Mouse (Mus musculus): ENCODE measurements around the gene H2-DMb2.

Gene H2-DMb2

GRCm38 (mm10) chr17:34143033-34143432 is at the start of gene H2-DMb2:
Gene H2-DMb2, plus strand, starts transcription at chr17:34143307.
- no peak for DNase-seq

DNA sequence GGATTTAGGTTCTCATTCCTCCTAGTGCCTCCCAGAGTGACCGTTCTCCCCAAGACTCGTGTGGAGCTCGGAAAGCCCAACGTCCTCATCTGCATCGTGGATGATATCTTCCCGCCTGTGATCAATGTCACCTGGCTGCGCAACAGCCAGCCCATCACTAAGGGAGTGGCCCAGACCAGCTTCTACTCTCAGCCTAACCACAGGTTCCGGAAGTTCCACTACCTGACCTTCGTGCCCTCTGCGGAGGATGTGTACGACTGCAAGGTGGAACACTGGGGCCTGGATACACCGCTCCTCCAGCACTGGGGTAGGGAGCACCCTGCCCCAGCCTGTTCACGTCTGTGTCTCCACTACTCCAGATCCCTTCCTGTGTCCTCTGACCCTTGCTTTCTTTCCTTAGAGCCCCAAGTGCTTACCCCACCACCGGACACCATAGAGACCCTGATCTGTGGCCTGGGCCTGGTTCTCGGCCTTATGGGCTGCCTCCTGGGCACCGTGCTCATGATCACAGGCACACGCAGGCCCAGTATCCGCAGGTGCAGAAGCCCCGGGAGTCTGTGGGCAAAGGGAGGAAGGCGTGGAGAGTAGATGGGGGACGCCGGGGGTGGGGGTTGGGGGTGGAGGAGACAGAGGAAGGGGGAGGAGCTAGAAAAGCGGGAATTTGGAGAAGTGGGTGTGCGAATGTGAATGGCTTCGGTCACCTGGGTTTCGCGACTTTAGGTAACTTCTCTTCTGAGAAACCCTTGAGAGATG is 48.6 kb upstream of the H2-DMb2 start:
- DNase-seq: no peak

DNA sequence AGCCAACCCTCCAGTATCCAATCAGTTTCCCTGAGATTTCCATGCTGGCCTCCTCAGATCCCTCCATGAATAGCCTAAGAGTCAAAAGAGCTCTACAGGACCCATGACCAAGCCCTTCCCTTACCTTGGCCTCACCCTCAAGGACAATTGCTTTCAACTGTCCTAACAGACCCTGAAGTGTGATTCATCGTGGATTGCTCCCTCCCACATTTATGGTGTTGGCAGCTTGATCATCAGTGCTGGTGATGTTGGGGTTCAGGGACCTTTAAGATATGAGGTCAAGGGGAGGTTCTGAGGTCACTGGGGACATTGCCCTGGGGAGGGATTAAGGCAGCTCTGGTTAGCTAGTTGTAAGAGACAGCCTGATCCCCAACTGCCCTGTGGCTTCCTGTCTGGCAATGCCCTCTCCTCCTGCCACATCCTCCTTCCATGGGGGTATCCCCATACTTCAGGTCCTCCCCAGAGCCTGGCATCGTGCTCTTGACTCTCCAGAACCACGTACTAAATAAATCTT is 46.6 kb upstream of the H2-DMb2 start:
- no peak for DNase-seq

DNA sequence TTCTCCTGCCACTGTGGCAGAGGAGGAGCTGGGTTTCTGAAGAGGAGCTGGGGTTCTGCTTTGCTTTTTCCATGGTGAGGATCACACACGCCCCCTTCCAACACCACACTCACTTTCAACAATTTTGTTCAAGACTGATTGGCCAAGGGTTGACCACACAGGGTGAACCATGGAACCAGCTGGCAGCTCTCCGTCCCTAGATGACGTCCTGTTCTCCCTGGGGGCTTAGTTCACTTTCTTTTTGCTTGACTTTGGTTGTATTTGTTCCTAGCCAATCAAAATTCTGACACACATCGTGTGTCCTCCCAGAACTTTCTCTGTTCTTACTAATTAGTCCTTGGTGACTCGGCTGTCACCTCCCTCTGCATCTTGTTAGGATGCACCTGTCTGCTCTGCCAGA is 45.8 kb upstream of the H2-DMb2 start:
- no peak for DNase-seq

DNA sequence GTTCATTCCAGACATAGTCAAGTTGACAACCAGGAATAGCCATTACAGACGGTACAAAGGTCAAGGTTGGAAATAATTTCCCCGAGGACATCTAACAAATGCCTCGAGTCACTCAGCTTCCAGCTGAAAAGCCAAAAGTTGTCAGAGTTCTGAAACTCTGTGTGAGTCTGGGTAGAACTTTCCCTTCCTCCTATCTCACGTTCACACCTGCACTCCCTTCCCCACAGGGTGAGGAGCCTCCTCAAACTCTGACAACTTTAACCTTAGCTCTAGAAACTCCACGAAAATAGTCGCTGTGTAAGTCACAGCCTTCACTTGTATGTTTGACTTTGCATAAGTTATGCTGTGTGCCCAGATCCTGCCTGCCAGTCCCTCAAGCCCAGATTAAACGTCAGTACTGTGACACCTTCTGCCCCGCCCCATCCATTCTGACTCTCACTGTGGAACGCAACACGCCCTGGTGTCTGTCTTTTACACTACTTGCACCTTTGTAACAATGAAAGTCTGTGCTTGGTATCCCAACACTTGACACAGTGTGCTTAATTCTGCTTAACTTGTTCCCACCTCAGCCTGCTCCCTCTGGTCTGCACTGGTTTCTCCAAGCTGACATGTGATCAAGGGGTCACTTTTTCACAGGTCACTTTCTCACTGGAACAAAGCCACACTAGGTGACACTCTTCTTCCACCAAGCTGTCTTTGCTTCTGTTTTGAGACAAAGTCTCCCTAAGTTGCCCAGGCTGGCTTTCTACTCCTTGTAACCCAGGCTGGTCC is 44.2 kb upstream of the H2-DMb2 start:
- DNase-seq: no peak

DNA sequence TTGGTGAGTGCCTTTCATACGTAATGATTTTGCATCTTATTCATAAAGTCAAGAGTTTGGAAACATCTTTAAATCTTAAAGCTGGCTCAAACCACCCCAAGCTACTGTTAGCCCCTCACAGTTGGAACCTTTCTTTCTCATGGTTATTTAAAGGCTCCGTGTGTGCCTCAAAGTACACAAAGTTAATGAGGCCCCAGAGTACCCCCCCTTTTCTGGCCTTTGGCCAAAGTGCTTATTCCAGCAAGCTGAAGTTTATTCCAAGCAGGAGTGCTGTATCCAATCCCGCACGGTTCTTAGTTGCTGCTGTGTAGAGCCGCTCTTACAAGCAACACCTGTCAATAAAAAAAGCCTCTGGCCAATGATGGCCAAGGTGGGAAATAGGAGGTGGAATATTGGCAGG is 43.6 kb upstream of the H2-DMb2 start:
- DNase-seq: no peak

- no peak for DNase-seq
These were observed 41.9 kb upstream of the H2-DMb2 start for GRCm38 (mm10) chr17:34101185-34101584.

- DNase-seq: peak; percentile 79
These were observed 41.5 kb upstream of the H2-DMb2 start for GRCm38 (mm10) chr17:34101604-34102032.

- DNase-seq: no peak
These were observed 40.3 kb upstream of the H2-DMb2 start for GRCm38 (mm10) chr17:34102831-34103230.

- no peak for DNase-seq
These were observed 38.3 kb upstream of the H2-DMb2 start for GRCm38 (mm10) chr17:34104804-34105203.

- DNase-seq: no peak
These were observed 36.6 kb upstream of the H2-DMb2 start for GRCm38 (mm10) chr17:34106555-34106954.

GRCm38 (mm10) chr17:34107109-34107867 is 35.8 kb upstream of the H2-DMb2 start:
- no peak for DNase-seq

- no peak for DNase-seq
These were observed 34.6 kb upstream of the H2-DMb2 start for GRCm38 (mm10) chr17:34108460-34108859.

DNA sequence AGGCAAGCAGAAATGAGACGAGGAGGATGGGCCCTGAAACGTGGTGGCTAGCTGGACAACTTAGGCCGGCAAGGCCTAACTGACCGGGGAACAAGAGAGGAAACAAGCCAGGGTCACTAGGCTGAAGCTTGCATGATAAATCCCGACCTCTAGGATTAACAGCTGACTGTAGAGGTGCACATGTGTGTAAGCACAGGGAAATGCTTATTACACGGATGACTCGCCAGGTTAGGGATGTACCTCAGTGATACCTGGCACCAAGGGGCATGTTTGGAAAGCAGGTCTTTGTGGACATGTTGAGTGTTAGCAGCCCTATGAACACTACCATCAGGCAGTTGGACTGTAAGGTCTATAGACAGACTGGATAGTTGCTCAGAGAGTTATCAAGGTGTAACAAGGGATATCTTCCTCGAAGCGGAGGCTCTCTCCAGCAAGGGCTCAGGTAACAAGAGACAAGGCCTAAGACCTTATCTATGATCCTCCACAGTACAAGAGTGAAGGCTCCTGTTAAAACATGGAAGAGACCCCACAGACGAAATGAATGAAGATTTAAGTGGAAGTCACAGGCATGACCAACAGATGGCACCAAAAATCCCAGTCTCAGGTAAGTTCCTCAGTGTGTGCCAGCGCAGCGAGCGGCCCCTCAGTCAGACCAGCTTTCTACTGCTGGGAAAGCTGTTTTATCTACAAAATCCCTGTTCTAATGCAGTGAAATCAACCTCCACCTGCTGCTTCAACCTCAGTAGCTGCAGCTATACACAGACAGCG is 33.9 kb upstream of the H2-DMb2 start:
- DNase-seq: no peak

GRCm38 (mm10) chr17:34109806-34110195 is 33.3 kb upstream of the H2-DMb2 start:
- DNase-seq: no peak

GRCm38 (mm10) chr17:34110309-34110708 is 32.8 kb upstream of the H2-DMb2 start:
- no peak for DNase-seq

- no peak for DNase-seq
These were observed 29.0 kb upstream of the H2-DMb2 start for GRCm38 (mm10) chr17:34114114-34114513.

- peak; percentile 25 for DNase-seq
These were observed 26.3 kb upstream of the H2-DMb2 start for GRCm38 (mm10) chr17:34116736-34117370.

DNA sequence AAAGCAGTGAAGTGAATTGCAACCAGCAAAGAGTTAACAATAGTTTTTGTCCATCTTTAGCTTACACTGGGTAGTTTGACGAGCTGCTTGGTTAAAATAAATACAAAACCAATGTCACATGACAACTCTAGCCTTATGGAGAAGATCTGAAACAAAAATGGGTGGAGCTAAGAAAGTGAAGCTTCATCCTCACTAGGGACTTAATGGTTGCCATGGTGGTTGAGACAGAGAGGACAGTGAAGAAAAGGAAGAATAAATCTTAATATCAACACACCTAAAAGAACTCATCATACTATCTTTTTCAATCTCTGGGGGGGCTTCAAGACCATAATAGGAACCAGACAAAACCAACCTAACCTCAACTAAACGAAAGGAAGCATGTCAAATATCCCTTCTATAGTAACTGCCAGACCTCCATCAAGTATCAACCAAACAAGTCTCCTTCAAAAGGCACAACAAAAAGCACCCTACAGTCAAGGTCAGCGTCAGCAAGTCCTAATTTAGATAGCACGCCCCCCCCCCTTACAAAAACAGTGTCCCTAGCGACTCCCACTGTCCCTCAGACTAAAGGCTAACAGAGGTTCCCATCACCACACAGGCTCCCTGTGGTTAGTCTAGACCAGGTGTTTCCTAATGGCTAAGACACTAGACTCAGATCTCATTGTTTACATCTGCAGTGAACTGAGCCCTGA is 25.5 kb upstream of the H2-DMb2 start:
- DNase-seq: no peak

DNA sequence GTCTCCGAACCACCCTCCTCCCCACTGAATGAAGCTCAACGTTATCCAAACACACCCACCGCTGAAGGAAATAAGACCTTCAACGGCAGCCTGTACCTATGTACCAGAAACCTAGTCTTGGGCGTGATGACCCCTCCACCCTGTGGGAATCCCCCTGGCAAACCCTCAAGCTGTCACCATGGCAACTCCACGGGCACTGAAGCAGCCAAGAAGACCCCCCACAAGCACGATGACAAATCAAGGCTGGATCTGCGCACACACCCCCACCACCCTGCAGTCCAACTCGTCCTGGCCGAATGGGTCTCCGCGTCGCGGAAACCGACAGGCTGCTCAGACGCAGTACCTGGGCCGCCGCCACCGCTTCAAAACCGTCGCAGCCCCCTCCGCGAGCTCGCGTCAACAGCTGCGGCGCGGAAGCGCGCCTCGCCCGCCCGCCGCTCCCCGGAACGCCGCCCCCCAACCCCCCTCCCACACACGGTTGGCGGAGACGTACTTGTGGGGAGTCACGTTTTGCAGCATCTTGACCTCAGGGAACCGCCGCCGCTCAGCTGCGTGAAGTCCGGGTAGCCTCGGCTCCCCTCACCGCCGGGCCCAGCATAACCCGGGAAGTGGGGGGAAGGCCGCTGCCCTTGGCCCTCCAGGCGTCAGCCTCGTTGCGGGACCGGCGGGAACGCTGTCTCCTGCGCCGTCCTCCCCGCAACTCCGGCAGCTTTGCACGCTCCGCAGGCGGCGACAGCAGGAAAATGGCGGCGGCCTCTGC is 24.8 kb upstream of the H2-DMb2 start:
- DNase-seq: peak; percentile 58

- no peak for DNase-seq
These were observed 24.2 kb upstream of the H2-DMb2 start for GRCm38 (mm10) chr17:34118873-34119248.

All from right cerebral cortex, postnatal 25 days (tissue).